8 mouse cellular contexts compared by ENCODE assay signal in genomic region chr13:47869670-47870532, GRCm38 (mm10).
DNase-seq lines count a peak whose midpoint lies in the region; ATAC-seq and TF ChIP-seq lines count a peak whose summit lies in the region.

No protein-coding gene starts in this region.

- no peaks in the 10 kb centered on the region for H3K36me3 ChIP-seq in heart, adult 2 months (ENCODE audit: control insufficient read depth, insufficient read depth, low read length)
- no peaks in the 10 kb centered on the region for H3K36me3 ChIP-seq in heart, embryonic 10.5 days
- H3K36me3 ChIP-seq in stomach, embryonic 14.5 days (ENCODE audit: control insufficient read depth, insufficient read depth, low read length) = no peaks in the 10 kb centered on the region

- H3K4me1 ChIP-seq in heart, adult 2 months (ENCODE audit: control insufficient read depth, insufficient read depth, low read length) = no peaks in the 10 kb centered on the region; the same call in 1 of the 2 replicates
- no peaks in the 10 kb centered on the region for H3K4me1 ChIP-seq in heart, embryonic 10.5 days
- H3K4me1 ChIP-seq in stomach, embryonic 14.5 days (ENCODE audit: control insufficient read depth, insufficient read depth, low read length) = 0 out of 2 replicates have a peak, but pooled peaks cover 5% of the 10 kb centered on the region

- intact Hi-C loops in heart, adult 2 months (cut with DNase I) = no loop called here
- intact Hi-C loops in heart, postnatal 10 days (cut with DNase I) = no loop called here

- ATAC-seq in stomach, embryonic 14.5 days (ENCODE audit: insufficient number of reproducible peaks, insufficient read depth, low FRiP score, low read depth) = no peak

- no peaks in the 10 kb centered on the region for H3K9me3 ChIP-seq in heart, embryonic 10.5 days
- H3K9me3 ChIP-seq in stomach, embryonic 14.5 days (ENCODE audit: control insufficient read depth, low read depth, low read length) = no peaks in the 10 kb centered on the region

- H3K79me2 ChIP-seq in heart, adult 2 months (replicated peaks; ENCODE audit: control insufficient read depth, insufficient read depth, low read length) = no peaks in the 10 kb centered on the region

- no peak for TF ChIP-seq EP300 in heart, adult 2 months (IDR thresholded peaks at IDR 0.05; ENCODE audit: insufficient read depth, low read depth, low read length)

- H3K9ac ChIP-seq in heart, adult 2 months (ENCODE audit: low read depth, low read length) = no peak overlapping the region
- H3K9ac ChIP-seq in stomach, embryonic 14.5 days (replicated peaks; ENCODE audit: low read depth, low read length) = no peak overlapping the region

- TF ChIP-seq POLR2A in heart, adult 2 months (IDR thresholded peaks at IDR 0.05; ENCODE audit: insufficient read depth, low read depth, low read length) = no peak

- no peak overlapping the region for H3K27ac ChIP-seq in heart, adult 2 months
- no peak overlapping the region for H3K27ac ChIP-seq in heart, embryonic 10.5 days
- H3K27ac ChIP-seq in stomach, embryonic 14.5 days (ENCODE audit: low read length) = peak overlapping the region; percentile 22; the same call in 1 of the 2 replicates

- no peak for TF ChIP-seq CTCF in heart, adult 2 months (IDR thresholded peaks at IDR 0.05)

- 48% methylated on average over 10 of the region's 10 CpGs for whole genome bisulfite sequencing in heart, adult 2 months
- 70% methylated on average over 10 of the region's 10 CpGs for WGBS in heart, embryonic 10.5 days
- WGBS in stomach, embryonic 14.5 days = 58% methylated on average over 10 of the region's 10 CpGs

- no peaks in the 10 kb centered on the region for H3K27me3 ChIP-seq in heart, adult 2 months (ENCODE audit: control insufficient read depth, insufficient read depth, low read length)
- H3K27me3 ChIP-seq in heart, embryonic 10.5 days (ENCODE audit: insufficient read depth, poor library complexity, severe bottlenecking) = no peaks in the 10 kb centered on the region
- H3K27me3 ChIP-seq in stomach, embryonic 14.5 days (ENCODE audit: control insufficient read depth, insufficient read depth, low read length) = no peaks in the 10 kb centered on the region

- no peak overlapping the region for H3K4me3 ChIP-seq in heart, adult 2 months
- no peak overlapping the region for H3K4me3 ChIP-seq in heart, embryonic 10.5 days
- no peak overlapping the region for H3K4me3 ChIP-seq in stomach, embryonic 14.5 days (ENCODE audit: low read depth, low read length)

- no peak overlapping the region for H3K4me2 ChIP-seq in stomach, embryonic 14.5 days (replicated peaks; ENCODE audit: low read depth, low read length)

- peak; percentile 18 to 24 for DNase-seq in heart, adult 2 months
- no peak for DNase-seq in heart, embryonic 10.5 days (ENCODE audit: low spot score)
- DNase-seq in right cerebral cortex, postnatal 10 days (ENCODE audit: low spot score in 2 of 2) = peak; percentile 26
- DNase-seq in right cerebral cortex, postnatal 36 days (ENCODE audit: low spot score in 2 of 2) = no peak
- peak; percentile 43 to 50 for DNase-seq in heart, postnatal 10 days
- no peak for DNase-seq in spleen, postnatal 14 days (ENCODE audit: low spot score in 2 of 2)
- no peak for DNase-seq in liver

Comparison
In these comparisons a context has a peak if more than half of its experiments do, and no peak if none do; other contexts are left out.
1. DNase-seq: peak in heart, adult 2 months (2 of 2), right cerebral cortex, postnatal 10 days (2 of 2) and heart, postnatal 10 days (2 of 2); none in heart, embryonic 10.5 days (single experiment), right cerebral cortex, postnatal 36 days (0 of 2), spleen, postnatal 14 days (0 of 2) and liver (single experiment).